Mouse (Mus musculus) CH12.LX (cell line): ENCODE measurements at regions not wholly inside any gene's neighbourhood (a gene's known extent, or its start where the extent isn't known, plus 50 kb on each side); places are given as distances from the start of the nearest gene placed in this dataset.

Source experiments
- DNase-seq: peaks from one replicate; pipeline ENCODE4 v3.0.0-alpha.2; 2013; ENCODE audit errors: extremely low read depth
- H3K27ac ChIP-seq: 2 replicates; pipeline ENCODE4 v1.5.1; 2012; ENCODE audit warnings: low read depth, mild to moderate bottlenecking, control low read depth, moderate library complexity; ENCODE audit not compliant: insufficient read depth
- H3K27me3 ChIP-seq: replicated peaks from 2 replicates; pipeline ENCODE3; 2012; ENCODE audit warnings: inconsistent platforms
- H3K36me3 ChIP-seq, 2 experiments: replicated peaks in 1 of 2; 2 replicates each; pipeline versions ENCODE3 to v1.6.1; 2012; ENCODE audit warnings: inconsistent platforms in 1 of 2, low read length in 1 of 2, mild to moderate bottlenecking in 1 of 2, mixed read lengths in 1 of 2, moderate library complexity in 1 of 2; ENCODE audit not compliant: control insufficient read depth in 1 of 2, insufficient read depth in 1 of 2
- H3K4me1 ChIP-seq, 2 experiments: 2 replicates each; pipeline ENCODE4 v1.6.1; 2012; ENCODE audit warnings: inconsistent platforms in 1 of 2, moderate library complexity in 1 of 2; ENCODE audit not compliant: insufficient read depth in 2 of 2, control insufficient read depth in 1 of 2
- H3K4me2 ChIP-seq: 2 replicates; pipeline ENCODE4 v1.6.1; 2012; ENCODE audit warnings: low read depth, mild to moderate bottlenecking, control low read depth; ENCODE audit not compliant: poor library complexity, insufficient read depth, severe bottlenecking
- H3K4me3 ChIP-seq, 3 experiments: fragments of 150-350 bp in 1 of 3; sonication (generic) in 1 of 3; replicated peaks in 1 of 3; 2 replicates each; pipeline versions ENCODE3 to v1.5.1; 2011 to 2012; ENCODE audit warnings: low read depth in 2 of 3, low read length in 2 of 3, mild to moderate bottlenecking in 2 of 3, moderate library complexity in 2 of 3, control low read depth in 1 of 3, improper control_type of control experiment in 1 of 3, inconsistent platforms in 1 of 3, mixed read lengths in 1 of 3; ENCODE audit not compliant: poor library complexity in 1 of 3
- H3K79me2 ChIP-seq: replicated peaks from 2 replicates; pipeline ENCODE4 v1.6.1; 2012; ENCODE audit warnings: mild to moderate bottlenecking, moderate library complexity; ENCODE audit not compliant: control insufficient read depth, poor library complexity, insufficient read depth, severe bottlenecking; ENCODE audit errors: extremely low read depth
- H3K9ac ChIP-seq: 2 replicates; pipeline ENCODE4 v1.6.1; 2012; ENCODE audit warnings: low read depth, mild to moderate bottlenecking, control low read depth, moderate library complexity; ENCODE audit not compliant: insufficient read depth
- H3K9me3 ChIP-seq: replicated peaks from 2 replicates; pipeline ENCODE3; 2012; ENCODE audit warnings: low read length, inconsistent platforms, mixed read lengths
- BHLHE40 ChIP-seq: IDR thresholded peaks from 2 replicates; pipeline ENCODE4 v1.6.1; 2011; ENCODE audit warnings: mild to moderate bottlenecking, low read depth, low read length, improper control_type of control experiment
- CHD1 ChIP-seq: IDR thresholded peaks from 2 replicates; pipeline ENCODE4 v1.6.1; 2012; ENCODE audit warnings: low read depth, low read length, improper control_type of control experiment, inconsistent platforms
- CTCF ChIP-seq, 2 experiments: IDR thresholded peaks in 1 of 2; conservative IDR thresholded peaks in 1 of 2; 2 replicates each; pipeline ENCODE4 v1.5.1; 2011 to 2012; ENCODE audit warnings: low read depth in 2 of 2, low read length in 2 of 2, improper control_type of control experiment in 1 of 2, inconsistent platforms in 1 of 2, mild to moderate bottlenecking in 1 of 2, moderate library complexity in 1 of 2
- E2F4 ChIP-seq: IDR thresholded peaks from 2 replicates; pipeline ENCODE4 v1.6.1; 2011; ENCODE audit warnings: low read depth, low read length, improper control_type of control experiment; ENCODE audit not compliant: insufficient replicate concordance
- EP300 ChIP-seq: IDR thresholded peaks from 2 replicates; pipeline ENCODE4 v1.6.1; 2011; ENCODE audit warnings: low read length, improper control_type of control experiment
- ETS1 ChIP-seq: conservative IDR thresholded peaks from 2 replicates; pipeline ENCODE4 v1.6.1; 2012; ENCODE audit warnings: low read depth, mild to moderate bottlenecking, inconsistent platforms, low read length, improper control_type of control experiment, moderate library complexity
- HCFC1 ChIP-seq: IDR thresholded peaks from 2 replicates; pipeline ENCODE4 v1.6.1; 2012; ENCODE audit warnings: low read depth, mild to moderate bottlenecking, inconsistent platforms, low read length, improper control_type of control experiment
- IRF4 ChIP-seq: IDR thresholded peaks from 2 replicates; pipeline ENCODE4 v1.6.1; 2014; ENCODE audit warnings: low read depth, mild to moderate bottlenecking, inconsistent platforms, low read length, improper control_type of control experiment
- JUN ChIP-seq: IDR thresholded peaks from 2 replicates; pipeline ENCODE4 v1.6.1; 2011; ENCODE audit warnings: low read depth, mild to moderate bottlenecking, low read length, improper control_type of control experiment, moderate library complexity; ENCODE audit not compliant: insufficient read depth
- JUND ChIP-seq: conservative IDR thresholded peaks from 2 replicates; pipeline ENCODE4 v1.6.1; 2011; ENCODE audit warnings: low read depth, low read length, improper control_type of control experiment
- MAFK ChIP-seq: IDR thresholded peaks from 2 replicates; pipeline ENCODE4 v1.6.1; 2011; ENCODE audit warnings: low read length, improper control_type of control experiment; ENCODE audit not compliant: insufficient replicate concordance
- MAZ ChIP-seq: IDR thresholded peaks from 2 replicates; pipeline ENCODE4 v1.6.1; 2012; ENCODE audit warnings: low read depth, mild to moderate bottlenecking, inconsistent platforms, low read length, improper control_type of control experiment, moderate library complexity
- MYC ChIP-seq: IDR thresholded peaks from 2 replicates; pipeline ENCODE4 v1.6.1; 2011; ENCODE audit warnings: low read depth, mild to moderate bottlenecking, improper control_type of control experiment, low read length
- NELFE ChIP-seq: IDR thresholded peaks from 2 replicates; pipeline ENCODE4 v1.6.1; 2011; ENCODE audit warnings: low read depth, low read length, improper control_type of control experiment
- POLR2A ChIP-seq: IDR thresholded peaks from 2 replicates; pipeline ENCODE4 v1.6.1; 2011; ENCODE audit warnings: low read depth, mild to moderate bottlenecking, improper control_type of control experiment, low read length
- SIN3A ChIP-seq: IDR thresholded peaks from 2 replicates; pipeline ENCODE4 v1.6.1; 2012; ENCODE audit warnings: low read length, improper control_type of control experiment, inconsistent platforms
- USF1 ChIP-seq: IDR thresholded peaks from 2 replicates; pipeline ENCODE4 v1.6.1; 2014; ENCODE audit warnings: low read depth, mild to moderate bottlenecking, inconsistent platforms, low read length, improper control_type of control experiment
- USF2 ChIP-seq: conservative IDR thresholded peaks from 2 replicates; pipeline ENCODE4 v1.6.1; 2011; ENCODE audit warnings: low read depth, low read length, improper control_type of control experiment
- ZMIZ1 ChIP-seq: IDR thresholded peaks from 2 replicates; pipeline ENCODE4 v1.6.1; 2012; ENCODE audit warnings: low read depth, mild to moderate bottlenecking, inconsistent platforms, low read length, improper control_type of control experiment
- ZNF384 ChIP-seq: IDR thresholded peaks from 2 replicates; pipeline ENCODE4 v1.6.1; 2012; ENCODE audit warnings: low read depth, low read length, improper control_type of control experiment, inconsistent platforms
- dilution Hi-C: fragments of 300-500 bp; cut with MboI; formaldehyde crosslinking; loops from 2 replicates; pipeline ENCODE4 v1.14.3; 2020; ENCODE audit warnings: low sequenced_read_pairs; ENCODE audit not compliant: extremely low pct_unique_long_range_greater_than_20kb, extremely low pct_ligation_motif_present
- in situ Hi-C: fragments of 300-500 bp; cut with MboI; formaldehyde crosslinking; loops from 3 replicates; pipeline ENCODE4 v1.14.3; 2019; ENCODE audit warnings: low sequenced_read_pairs, low pct_ligation_motif_present, low pct_unique_long_range_greater_than_20kb, mixed read lengths

DNA sequence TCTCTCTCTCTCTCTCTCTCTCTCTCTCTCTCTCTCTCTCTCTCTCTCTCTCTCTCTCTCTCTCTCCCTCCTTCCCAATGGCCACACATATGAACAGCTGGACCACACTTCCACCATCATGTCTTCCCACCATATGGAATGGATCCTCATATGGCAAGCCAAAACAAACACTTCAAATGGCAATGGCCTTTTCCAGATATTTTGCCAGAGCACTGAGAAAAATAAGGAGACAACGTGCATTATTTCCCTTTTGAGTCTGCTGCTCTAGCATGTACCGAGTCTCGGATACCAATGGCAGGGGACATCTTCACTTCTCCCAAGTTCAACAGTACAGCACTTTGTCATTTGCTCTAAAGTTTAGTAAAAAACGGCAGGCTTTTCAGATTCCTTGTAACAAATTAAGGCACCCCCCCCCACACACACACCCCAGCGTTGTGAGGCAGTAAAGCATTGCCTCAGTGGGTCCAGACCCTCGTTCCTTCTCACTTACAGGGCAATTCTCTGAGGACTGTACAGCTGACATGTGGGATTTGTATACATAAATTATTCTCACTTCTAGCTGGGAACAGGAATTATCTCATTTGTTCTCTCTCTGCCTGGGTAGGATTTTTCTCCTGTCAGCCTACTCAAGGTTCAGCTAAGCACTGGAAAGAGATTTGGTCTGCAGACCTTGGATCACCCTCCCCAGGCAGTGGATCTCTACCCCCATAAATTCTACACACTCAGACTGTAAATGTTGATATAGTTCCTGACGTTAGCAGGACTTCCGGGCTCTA, 100.8 kb upstream of the Kctd3 start:
- TF ChIP-seq MAFK = no peak
- no peak for TF ChIP-seq USF2
- TF ChIP-seq CTCF (conservative IDR thresholded peaks at IDR 0.05 in 1 of 2, IDR thresholded peaks at IDR 0.05 in 1 of 2; ENCODE audit: low read depth in 2 of 2, low read length in 2 of 2) = no peak
- no peak for TF ChIP-seq BHLHE40
- no peak for TF ChIP-seq JUND
- no peak for TF ChIP-seq SIN3A
- no peak for TF ChIP-seq ETS1
- TF ChIP-seq HCFC1 = no peak
- no peak for TF ChIP-seq ZNF384
- no peak for TF ChIP-seq POLR2A
- TF ChIP-seq JUN = no peak
- TF ChIP-seq CHD1 = no peak
- TF ChIP-seq NELFE = no peak
- TF ChIP-seq MYC = no peak
- TF ChIP-seq, all 38 proteins: peak for 0
- dilution Hi-C loops = no loop called here
- H3K9ac ChIP-seq = no peak overlapping the region
- no peaks in the 10 kb centered on the region for H3K79me2 ChIP-seq
- no peaks in the 10 kb centered on the region for H3K36me3 ChIP-seq
- no peak overlapping the region for H3K27ac ChIP-seq
- no peak overlapping the region for H3K4me3 ChIP-seq
- no peaks in the 10 kb centered on the region for H3K27me3 ChIP-seq
- in situ Hi-C loops = no loop called here
- no peaks in the 10 kb centered on the region for H3K4me1 ChIP-seq
- H3K4me2 ChIP-seq = no peak overlapping the region
- no peaks in the 10 kb centered on the region for H3K9me3 ChIP-seq
- no peak for DNase-seq

DNA sequence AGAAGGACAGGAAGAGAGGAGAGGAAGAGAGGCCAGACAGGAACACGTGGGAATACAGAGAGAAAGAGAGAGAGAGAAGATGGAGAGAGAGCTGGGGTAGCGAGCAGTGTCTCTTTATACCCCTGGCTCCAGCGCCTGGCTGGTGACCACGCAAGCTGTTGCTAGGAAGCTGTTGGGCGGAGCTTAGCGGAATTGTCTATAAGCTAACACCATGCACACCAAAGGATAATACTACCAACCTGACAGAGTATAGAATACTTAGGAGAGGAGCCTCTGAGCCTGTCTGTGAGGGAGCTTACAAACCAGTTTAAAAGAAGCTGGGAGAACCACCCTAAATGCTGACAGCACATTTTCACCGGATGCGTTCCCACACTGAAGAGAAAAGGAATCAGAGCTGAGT, 100.2 kb upstream of the Kctd3 start:
- dilution Hi-C loops = no loop called here
- no peak for DNase-seq

More for the DNA sequence above, 100.2 kb upstream of the Kctd3 start:
- H3K9ac ChIP-seq = no peak overlapping the region
- H3K4me1 ChIP-seq = no peaks in the 10 kb centered on the region
- in situ Hi-C loops = no loop called here
- no peak overlapping the region for H3K4me2 ChIP-seq
- H3K4me3 ChIP-seq = no peak overlapping the region
- H3K27ac ChIP-seq = no peak overlapping the region
- H3K79me2 ChIP-seq = no peaks in the 10 kb centered on the region
- no peaks in the 10 kb centered on the region for H3K9me3 ChIP-seq
- no peaks in the 10 kb centered on the region for H3K27me3 ChIP-seq
- no peaks in the 10 kb centered on the region for H3K36me3 ChIP-seq
- TF ChIP-seq ZMIZ1 (no peak), E2F4 (no peak), EP300 (no peak), POLR2A (no peak), IRF4 (no peak), USF1 (no peak), MAZ (no peak)
